Mouse (Mus musculus) C2C12 (cell line): ENCODE data around the gene Atp1b2.

Experiments used
- CTCF ChIP-seq: IDR thresholded peaks from one replicate; pipeline ENCODE4 v1.5.1; 2011; ENCODE audit not compliant: control insufficient read depth, insufficient read depth, insufficient read length
- MYOD1 ChIP-seq: IDR thresholded peaks from one replicate; pipeline ENCODE4 v1.6.1; 2011; ENCODE audit warnings: low read depth; ENCODE audit not compliant: control insufficient read depth, insufficient read length

GRCm38 (mm10) chr11:69613553-69614256, 8.0 kb upstream of the Atp1b2 start:
- TF ChIP-seq MYOD1, result no peak
- TF ChIP-seq CTCF, result peak; percentile 51
